Mouse (Mus musculus) stomach, embryonic 14.5 days (tissue): ENCODE measurements around the gene Spaca9. TPM values are rescaled to one million over a fixed set of nuclear protein-coding genes. Genes with fewer than 3 reads are reported as not detected.

Source experiments
- ATAC-seq: fragments of 200-750 bp; cut with Nextera tagmentation; 2 replicates; pipeline ENCODE4 v1.8.0; 2017; ENCODE audit warnings: low read depth, moderate TSS enrichment; ENCODE audit not compliant: insufficient number of reproducible peaks, insufficient read depth, low FRiP score
- H3K27ac ChIP-seq: fragments of 300-500 bp; sonication (generic); 2 replicates; pipeline ENCODE4 v1.5.1; 2014; ENCODE audit warnings: mild to moderate bottlenecking, low read length, moderate library complexity, mixed read lengths
- H3K27me3 ChIP-seq: fragments of 300-500 bp; sonication (generic); 2 replicates; pipeline ENCODE4 v1.6.1; 2014; ENCODE audit warnings: low read length, control low read depth, mixed read lengths; ENCODE audit not compliant: control insufficient read depth, insufficient read depth
- H3K36me3 ChIP-seq: fragments of 300-500 bp; sonication (generic); 2 replicates; pipeline ENCODE4 v1.6.1; 2014; ENCODE audit warnings: mild to moderate bottlenecking, control low read depth, low read length, moderate library complexity, mixed read lengths; ENCODE audit not compliant: control insufficient read depth, insufficient read depth
- H3K4me1 ChIP-seq: fragments of 300-500 bp; sonication (generic); 2 replicates; pipeline ENCODE4 v1.6.1; 2014; ENCODE audit warnings: low read length, control low read depth, mixed read lengths; ENCODE audit not compliant: control insufficient read depth, insufficient read depth
- H3K4me2 ChIP-seq: fragments of 300-500 bp; sonication (generic); replicated peaks from 2 replicates; pipeline ENCODE4 v1.6.1; 2014; ENCODE audit warnings: low read depth, low read length, control low read depth
- H3K4me3 ChIP-seq: fragments of 300-500 bp; sonication (generic); 2 replicates; pipeline ENCODE4 v1.5.1; 2014; ENCODE audit warnings: low read depth, low read length, control low read depth
- H3K9ac ChIP-seq: fragments of 300-500 bp; sonication (generic); replicated peaks from 2 replicates; pipeline ENCODE4 v1.6.1; 2014; ENCODE audit warnings: low read depth, mild to moderate bottlenecking, control low read depth, low read length, moderate library complexity, mixed read lengths
- H3K9me3 ChIP-seq: fragments of 300-500 bp; sonication (generic); 2 replicates; pipeline ENCODE4 v1.6.1; 2016; ENCODE audit warnings: low read depth, low read length, control low read depth; ENCODE audit not compliant: control insufficient read depth
- WGBS: fragments of 180-500 bp; shearing (Covaris S2); extraction: QIAGEN DNeasy Blood & Tissue Kit; methylation state at CpG from one replicate; pipeline ENCODE4 v1.1.7; 2014; 5-methylcytosine and 5-hydroxymethylcytosine counted together
- polyA plus RNA-seq: library from polyadenylated mRNA; unstranded; fragments of >200 nt; fragmentation: Nextera tagmentation; extraction: Ambion mirVana; gene quantifications from 2 replicates; pipeline ENCODE4 v1.2.1, GENCODE M21; 2014

Spaca9 gene
- polyA plus RNA-seq = 1.6 and 2.1 TPM in 2 replicates

DNA sequence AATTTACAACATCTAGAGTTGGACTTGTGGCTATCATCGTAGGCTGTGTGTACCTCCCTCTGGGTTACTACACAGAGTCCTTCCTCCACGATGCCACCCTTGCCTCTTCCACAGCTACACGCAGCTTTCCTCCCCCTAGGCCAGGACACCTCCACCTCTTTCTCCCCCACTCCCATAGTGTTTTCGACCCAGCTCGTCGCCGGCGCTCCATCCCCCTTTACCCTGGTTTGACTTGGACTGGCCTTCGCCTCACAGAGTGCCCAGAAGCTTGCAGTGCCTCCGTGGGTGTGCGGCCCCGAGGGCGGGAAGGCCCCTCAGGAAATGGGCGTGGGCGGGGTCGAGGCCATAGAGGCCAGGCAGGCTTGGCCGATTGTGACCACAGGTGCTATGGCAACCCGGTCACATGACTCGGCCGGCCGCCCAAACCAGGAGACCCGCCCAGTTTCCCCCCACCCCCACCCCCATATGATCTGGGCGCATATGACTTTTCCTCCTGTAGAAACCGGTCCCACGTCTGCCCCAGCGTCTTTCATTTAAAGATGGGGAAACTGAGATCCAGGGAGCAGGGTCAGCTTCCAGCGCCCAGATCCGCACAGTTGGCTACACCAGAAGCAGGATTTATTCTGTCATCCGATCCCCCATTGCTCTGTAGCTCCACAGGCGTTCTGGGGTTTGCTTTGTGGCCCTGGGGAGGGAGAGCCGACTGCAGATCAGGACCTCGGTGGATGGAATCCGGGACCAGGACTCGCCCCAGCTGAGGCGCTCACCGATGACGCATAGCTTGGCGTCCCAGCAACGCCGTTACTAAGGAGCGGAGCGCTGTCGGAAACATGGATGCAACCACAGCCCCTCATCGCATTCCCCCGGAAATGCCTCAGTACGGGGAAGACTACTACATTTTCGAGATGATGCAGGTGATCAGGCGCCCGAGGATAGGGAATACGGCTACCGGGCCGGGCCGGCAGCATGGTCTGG lies at the start of gene Spaca9, which contains the start of gene Ak8:
Gene Spaca9, minus strand, starts transcription at position 367 of the 975 bp plus-strand sequence.
Gene Ak8, plus strand, starts transcription at position 804 of the 975 bp plus-strand sequence.
- peak within 1 kb of the TSS; percentile 50; the same call in 1 of the 2 replicates for H3K9ac ChIP-seq
- WGBS = under 1% methylated on average over 53 of the region's 53 CpGs
- no peaks in the 10 kb centered on the region for H3K27me3 ChIP-seq
- 0 out of 2 replicates have a peak, but pooled peaks cover 5% of the 10 kb centered on the region for H3K4me1 ChIP-seq
- peak within 1 kb of the TSS; percentile 57 for H3K4me3 ChIP-seq
- peak within 1 kb of the TSS; percentile 34 for H3K27ac ChIP-seq
- ATAC-seq = peak; percentile 85
- H3K36me3 ChIP-seq = no peaks in the 10 kb centered on the region
- H3K4me2 ChIP-seq = peak within 1 kb of the TSS; percentile 88
- H3K9me3 ChIP-seq = no peaks in the 10 kb centered on the region

DNA sequence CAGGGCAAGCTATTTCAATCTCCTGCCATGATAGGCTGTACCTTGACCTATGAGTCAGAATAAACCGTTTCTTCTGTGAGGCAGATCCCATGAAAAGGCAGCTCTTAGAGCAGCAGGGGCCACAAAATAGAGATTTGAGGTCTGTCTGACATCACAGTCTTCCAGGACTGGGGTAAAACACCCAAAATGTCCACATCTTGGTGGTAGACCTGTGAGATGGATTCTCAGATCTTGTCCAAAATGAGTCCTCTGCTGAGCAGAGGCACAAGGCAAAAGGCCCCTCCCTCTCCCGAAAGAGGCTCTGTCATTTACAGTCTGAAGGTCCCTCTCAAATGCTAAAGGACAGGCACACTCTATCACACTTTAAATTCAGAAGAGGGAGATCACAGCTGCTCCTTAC lies 48.2 kb upstream of the Spaca9 start:
- 76% methylated on average over 2 of the region's 2 CpGs for WGBS
- Histone ChIP-seq H3K4me3 (no peak overlapping the region), H3K36me3 (no peaks in the 10 kb centered on the region), H3K4me2 (no peak overlapping the region), H3K9me3 (no peaks in the 10 kb centered on the region), H3K4me1 (0 out of 2 replicates have a peak, but pooled peaks cover 3% of the 10 kb centered on the region), H3K27ac (no peak overlapping the region), H3K9ac (no peak overlapping the region), H3K27me3 (no peaks in the 10 kb centered on the region)
- no peak for ATAC-seq

DNA sequence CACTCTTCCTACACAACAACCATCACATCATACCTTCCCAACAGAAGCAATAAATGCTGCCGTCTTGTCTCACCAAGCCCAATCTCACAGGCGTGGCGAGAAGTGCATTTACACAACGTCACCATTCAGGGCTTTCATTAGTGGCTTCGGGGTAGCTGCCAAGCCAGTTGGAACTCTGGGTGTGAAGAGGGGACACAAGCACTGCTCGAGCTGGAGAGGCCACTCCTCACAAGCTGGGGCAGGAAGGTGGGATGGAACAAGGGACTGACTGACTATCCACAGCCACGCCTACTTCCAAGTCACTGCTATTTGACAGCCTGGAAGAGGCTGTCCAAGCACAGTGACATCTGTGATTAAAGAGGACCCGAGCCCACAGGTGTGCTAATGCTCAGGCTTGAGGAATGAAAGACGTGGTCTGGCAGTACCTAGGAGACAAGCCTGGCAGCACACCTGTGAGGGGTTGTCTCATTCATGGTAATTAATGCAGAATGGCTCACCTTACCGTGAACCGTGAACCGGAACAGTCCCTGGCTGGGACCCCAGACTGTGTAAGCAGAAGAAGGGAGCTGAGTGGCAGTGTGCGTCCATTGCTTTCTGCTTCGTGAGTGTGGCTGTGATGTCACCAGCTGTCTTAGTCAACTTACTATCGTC lies 47.3 kb upstream of the Spaca9 start:
- H3K9ac ChIP-seq = no peak overlapping the region
- H3K9me3 ChIP-seq = no peaks in the 10 kb centered on the region
- WGBS = 56% methylated on average over 15 of the region's 15 CpGs
- no peak overlapping the region for H3K27ac ChIP-seq
- H3K27me3 ChIP-seq = no peaks in the 10 kb centered on the region
- ATAC-seq = peak; percentile 69; the same call in 1 of the 2 replicates
- H3K4me1 ChIP-seq = 0 out of 2 replicates have a peak, but pooled peaks cover 2% of the 10 kb centered on the region
- no peak overlapping the region for H3K4me3 ChIP-seq
- H3K4me2 ChIP-seq = no peak overlapping the region
- no peaks in the 10 kb centered on the region for H3K36me3 ChIP-seq

DNA sequence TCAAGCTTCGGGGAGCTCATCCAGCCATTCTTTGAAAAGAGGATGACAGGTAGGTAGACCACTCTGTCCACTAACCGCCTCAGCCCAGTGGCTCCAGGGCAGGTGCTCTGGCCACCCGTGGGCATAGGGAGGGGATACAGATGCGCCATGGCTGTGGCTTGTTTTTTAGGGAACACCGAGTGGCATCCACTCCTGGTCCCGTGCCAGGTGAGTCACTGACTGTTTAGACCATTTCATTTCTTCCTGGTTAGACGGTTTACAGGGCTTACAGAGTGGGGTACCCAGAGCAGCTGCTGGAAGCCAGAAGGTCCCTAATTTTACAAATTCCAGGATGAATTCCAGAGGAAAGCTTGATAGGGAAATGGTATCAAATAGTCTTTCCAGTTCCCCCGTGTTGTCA lies 43.2 kb upstream of the Spaca9 start:
- no peak overlapping the region for H3K4me2 ChIP-seq
- no peak overlapping the region for H3K9ac ChIP-seq
- no peaks in the 10 kb centered on the region for H3K4me1 ChIP-seq
- WGBS = 76% methylated on average over 8 of the region's 8 CpGs
- no peak overlapping the region for H3K27ac ChIP-seq
- no peaks in the 10 kb centered on the region for H3K36me3 ChIP-seq
- ATAC-seq = no peak
- no peaks in the 10 kb centered on the region for H3K27me3 ChIP-seq
- H3K9me3 ChIP-seq = no peaks in the 10 kb centered on the region
- no peak overlapping the region for H3K4me3 ChIP-seq

DNA sequence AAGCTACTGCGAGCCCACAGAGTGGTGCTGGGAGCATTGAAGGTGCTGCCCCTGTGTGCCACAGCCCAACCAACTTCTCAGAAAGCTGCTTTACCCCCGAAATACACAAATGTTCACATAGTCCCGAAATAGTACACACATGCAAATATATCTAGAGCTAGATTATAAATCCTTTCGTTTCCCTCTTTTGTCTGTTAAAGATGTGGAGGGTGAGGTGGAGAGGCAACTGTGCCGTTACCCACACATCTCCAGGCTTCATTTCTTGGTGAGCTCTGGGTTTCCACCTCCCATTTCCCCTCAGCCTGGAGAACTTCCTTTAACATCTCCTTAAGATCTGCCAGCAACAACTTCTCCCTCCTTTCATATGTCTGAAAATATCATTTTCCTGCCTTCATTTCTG lies 40.6 kb upstream of the Spaca9 start:
- H3K4me1 ChIP-seq = no peaks in the 10 kb centered on the region
- 78% methylated on average over 5 of the region's 5 CpGs for WGBS
- H3K27me3 ChIP-seq = no peaks in the 10 kb centered on the region
- no peaks in the 10 kb centered on the region for H3K36me3 ChIP-seq
- no peak overlapping the region for H3K4me2 ChIP-seq
- no peak for ATAC-seq
- H3K4me3 ChIP-seq = no peak overlapping the region
- H3K27ac ChIP-seq = no peak overlapping the region
- no peak overlapping the region for H3K9ac ChIP-seq
- H3K9me3 ChIP-seq = no peaks in the 10 kb centered on the region

DNA sequence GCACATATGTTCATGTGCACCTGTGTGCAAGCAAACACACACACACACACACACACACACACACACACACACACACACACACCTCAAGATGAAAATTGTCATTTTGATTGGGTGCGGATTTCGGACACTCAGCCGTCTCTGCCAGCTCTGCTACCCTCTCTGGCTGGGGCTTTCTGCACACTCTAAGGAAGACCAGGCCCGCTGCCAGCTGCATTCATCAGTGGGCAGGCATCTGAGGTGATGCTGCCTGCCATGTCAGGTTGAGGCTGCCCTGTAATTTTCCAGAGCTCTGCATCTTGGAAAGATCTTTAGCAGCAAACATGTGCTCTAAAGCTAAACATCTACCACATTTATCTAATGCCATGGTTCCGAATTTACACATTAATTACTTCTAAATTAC lies 37.6 kb upstream of the Spaca9 start:
- no peaks in the 10 kb centered on the region for H3K9me3 ChIP-seq
- no peak overlapping the region for H3K4me2 ChIP-seq
- H3K9ac ChIP-seq = no peak overlapping the region
- H3K27me3 ChIP-seq = no peaks in the 10 kb centered on the region
- no peaks in the 10 kb centered on the region for H3K4me1 ChIP-seq
- 86% methylated on average over 5 of the region's 5 CpGs for WGBS
- H3K4me3 ChIP-seq = no peak overlapping the region
- H3K27ac ChIP-seq = no peak overlapping the region
- ATAC-seq = no peak
- no peaks in the 10 kb centered on the region for H3K36me3 ChIP-seq

DNA sequence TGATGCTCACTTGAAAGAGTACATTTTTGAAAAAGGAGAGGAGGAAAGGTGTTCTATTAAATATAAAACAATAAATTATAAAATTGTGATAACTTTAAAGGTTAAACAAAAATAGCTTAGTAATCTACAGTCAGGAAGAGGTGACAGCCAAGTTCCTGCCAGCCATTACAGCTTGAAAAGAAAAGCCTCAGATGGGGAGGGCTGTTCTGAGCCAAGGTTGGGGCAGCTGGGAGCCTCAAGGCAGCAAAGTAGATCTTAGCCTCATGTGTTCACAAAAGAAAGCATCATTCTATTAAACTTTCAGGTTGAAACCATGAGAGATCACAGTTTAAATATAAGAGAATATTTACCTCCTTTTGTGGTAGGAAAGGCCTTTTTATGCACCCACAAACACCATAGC lies 31.1 kb upstream of the Spaca9 start:
- Histone ChIP-seq H3K4me2 (no peak overlapping the region), H3K4me1 (no peaks in the 10 kb centered on the region), H3K9me3 (no peaks in the 10 kb centered on the region), H3K27me3 (no peaks in the 10 kb centered on the region), H3K9ac (no peak overlapping the region), H3K36me3 (no peaks in the 10 kb centered on the region), H3K27ac (no peak overlapping the region), H3K4me3 (no peak overlapping the region)
- no peak for ATAC-seq

DNA sequence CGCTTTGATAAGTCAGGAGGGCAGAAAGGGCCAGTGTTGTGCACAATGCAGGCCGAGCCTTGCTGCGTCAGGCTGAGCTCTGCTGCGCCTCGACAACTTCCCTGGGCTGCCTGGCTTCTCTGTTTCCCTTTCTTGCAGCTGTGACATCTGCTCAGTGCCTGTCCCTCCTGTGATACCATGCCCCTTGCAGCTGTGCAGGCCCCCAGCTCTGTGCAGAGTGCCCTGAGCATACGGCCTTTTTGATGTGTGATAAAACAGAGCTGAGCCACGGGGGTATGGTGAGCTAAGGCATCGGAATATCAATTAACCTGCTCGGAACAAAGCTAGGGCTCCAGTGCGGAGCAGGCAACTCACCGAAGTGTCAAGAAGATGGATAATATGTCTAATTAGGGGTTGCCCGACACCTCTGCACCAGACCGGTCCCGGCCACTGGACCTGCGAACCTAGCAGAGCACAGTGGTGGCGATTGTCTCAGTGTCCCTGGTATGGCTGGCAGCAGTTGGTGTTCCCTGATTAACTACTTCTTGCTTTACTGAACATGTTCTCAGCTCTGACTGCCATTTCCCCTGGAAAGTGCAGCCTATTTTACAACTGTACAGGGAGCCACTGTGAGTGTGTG lies 28.4 kb upstream of the Spaca9 start:
- H3K9ac ChIP-seq = 0 out of 2 replicates have a peak overlapping the region, but pooled peaks have one; percentile 6
- no peak overlapping the region for H3K27ac ChIP-seq
- no peak for ATAC-seq
- no peaks in the 10 kb centered on the region for H3K4me1 ChIP-seq
- H3K4me3 ChIP-seq = no peak overlapping the region
- H3K4me2 ChIP-seq = no peak overlapping the region
- H3K27me3 ChIP-seq = no peaks in the 10 kb centered on the region
- H3K36me3 ChIP-seq = no peaks in the 10 kb centered on the region
- H3K9me3 ChIP-seq = no peaks in the 10 kb centered on the region
- WGBS = 39% methylated on average over 16 of the region's 16 CpGs
